Mouse (Mus musculus): ENCODE results near the gene Polr3e. TPM values are rescaled to one million over a fixed set of nuclear protein-coding genes. Genes with fewer than 3 reads are reported as not detected.

Polr3e gene
- polyA plus RNA-seq, 1 experiment = 15.9 TPM

DNA sequence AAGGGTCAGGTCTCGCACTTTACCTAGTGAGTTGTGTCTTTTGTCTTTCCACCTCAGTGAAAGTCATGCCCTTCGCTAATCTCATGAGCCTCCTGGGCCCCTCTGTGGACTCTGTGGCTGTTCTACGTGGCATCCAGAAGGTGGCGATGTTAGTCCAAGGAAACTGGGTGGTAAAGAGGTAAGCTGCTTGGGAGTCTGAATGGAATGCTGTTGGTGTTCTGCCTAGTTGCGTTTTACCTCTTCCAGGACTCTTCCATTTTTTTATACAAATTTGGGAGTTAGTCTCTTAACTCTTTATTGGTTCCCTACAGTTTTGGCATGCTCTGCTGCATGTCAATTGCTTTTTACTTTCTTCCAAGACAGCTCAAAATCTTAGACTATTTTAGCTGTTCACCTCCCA is 17.2 kb downstream of the Polr3e start:
- peaks cover 41% of the 10 kb centered on the region for H3K36me3 ChIP-seq (ENCODE audit: control insufficient read depth, insufficient read depth)
- H3K79me2 ChIP-seq (ENCODE audit: control insufficient read depth, insufficient read depth) = no peaks in the 10 kb centered on the region
- H3ac ChIP-seq (ENCODE audit: control insufficient read depth, insufficient read length, low read depth) = no peak overlapping the region
- no peak overlapping the region for H3K4me3 ChIP-seq (ENCODE audit: insufficient read depth, poor library complexity, severe bottlenecking)
- no peaks in the 10 kb centered on the region for H3K79me3 ChIP-seq (ENCODE audit: low read depth)
- TF ChIP-seq CTCF (IDR thresholded peaks at IDR 0.05; ENCODE audit: control insufficient read depth, insufficient read depth, insufficient read length) = peak; percentile 53
- no peak for TF ChIP-seq USF1 (IDR thresholded peaks at IDR 0.05; ENCODE audit: low read depth)
- no peaks in the 10 kb centered on the region for H3K27me3 ChIP-seq (ENCODE audit: control insufficient read depth, insufficient read depth, insufficient read length)

DNA sequence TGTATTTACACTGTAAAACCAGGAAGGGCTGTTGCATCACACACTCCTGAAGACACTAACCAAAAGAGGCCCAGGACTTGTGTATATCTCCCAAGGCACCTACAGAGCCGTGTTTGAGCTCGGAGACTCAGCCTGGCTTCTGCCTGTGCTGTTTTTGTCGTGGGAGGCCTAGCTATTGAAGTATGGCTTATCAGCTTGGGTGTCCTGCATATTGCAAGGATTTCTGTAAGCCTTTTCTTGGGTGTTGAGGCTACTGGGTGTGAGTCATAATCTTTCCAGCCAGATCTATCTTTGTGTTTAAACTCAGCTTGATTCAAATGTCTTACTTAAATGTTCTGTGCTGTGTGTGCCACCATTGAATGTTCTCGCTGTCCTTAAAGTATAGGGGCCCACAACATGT is 19.0 kb downstream of the Polr3e start:
- Histone ChIP-seq H3K36me3 (ENCODE audit: control insufficient read depth, insufficient read depth) (peaks cover 40% of the 10 kb centered on the region), H3ac (ENCODE audit: control insufficient read depth, insufficient read length, low read depth) (no peak overlapping the region), H3K79me3 (ENCODE audit: low read depth) (no peaks in the 10 kb centered on the region), H3K27me3 (ENCODE audit: control insufficient read depth, insufficient read depth, insufficient read length) (no peaks in the 10 kb centered on the region), H3K79me2 (ENCODE audit: control insufficient read depth, insufficient read depth) (no peaks in the 10 kb centered on the region), H3K4me3 (ENCODE audit: insufficient read depth, poor library complexity, severe bottlenecking) (no peak overlapping the region)
- no peak for TF ChIP-seq CTCF (IDR thresholded peaks at IDR 0.05; ENCODE audit: control insufficient read depth, insufficient read depth, insufficient read length)
- TF ChIP-seq CEBPB (IDR thresholded peaks at IDR 0.05; ENCODE audit: low read depth) = no peak
- TF ChIP-seq FOSL1 (IDR thresholded peaks at IDR 0.05; ENCODE audit: insufficient read depth, low read length, poor library complexity, severe bottlenecking) = no peak
- TF ChIP-seq MYOG (IDR thresholded peaks at IDR 0.05; ENCODE audit: control insufficient read depth, extremely low read depth, insufficient read length) = no peak
- TF ChIP-seq USF1 (IDR thresholded peaks at IDR 0.05; ENCODE audit: low read depth) = no peak
- no peak for TF ChIP-seq MAX (IDR thresholded peaks at IDR 0.05)
- no peak for TF ChIP-seq MYOD1 (IDR thresholded peaks at IDR 0.05; ENCODE audit: control insufficient read depth, insufficient read length, low read depth)

DNA sequence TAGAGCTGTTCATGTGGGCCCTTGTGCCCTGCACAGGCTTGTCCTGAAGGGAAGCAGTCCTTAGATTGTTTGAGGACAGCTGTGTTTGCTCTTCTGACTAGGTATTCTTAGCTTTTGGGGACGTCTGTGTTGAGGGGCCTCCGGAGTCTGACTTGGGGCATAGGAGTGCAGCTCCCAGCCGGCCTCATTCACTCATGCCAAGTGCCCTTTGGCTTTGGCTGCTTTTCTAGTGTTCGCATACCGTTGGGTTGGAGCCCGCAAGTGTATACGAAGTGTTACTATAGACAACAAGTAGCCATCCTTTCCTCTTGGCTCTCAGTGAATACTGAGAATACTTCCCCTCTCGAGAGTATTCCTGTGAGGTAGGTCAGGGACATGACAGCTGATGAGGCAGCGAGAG is 20.7 kb downstream of the Polr3e start:
- no peak overlapping the region for H3ac ChIP-seq (ENCODE audit: control insufficient read depth, insufficient read length, low read depth)
- peaks cover 44% of the 10 kb centered on the region for H3K36me3 ChIP-seq (ENCODE audit: control insufficient read depth, insufficient read depth)
- H3K79me3 ChIP-seq (ENCODE audit: low read depth) = no peaks in the 10 kb centered on the region
- no peak overlapping the region for H3K4me3 ChIP-seq (ENCODE audit: insufficient read depth, poor library complexity, severe bottlenecking)
- no peaks in the 10 kb centered on the region for H3K79me2 ChIP-seq (ENCODE audit: control insufficient read depth, insufficient read depth)
- no peaks in the 10 kb centered on the region for H3K27me3 ChIP-seq (ENCODE audit: control insufficient read depth, insufficient read depth, insufficient read length)
- TF ChIP-seq USF1 (IDR thresholded peaks at IDR 0.05; ENCODE audit: low read depth) = no peak
- no peak for TF ChIP-seq CTCF (IDR thresholded peaks at IDR 0.05; ENCODE audit: control insufficient read depth, insufficient read depth, insufficient read length)
- TF ChIP-seq MYOD1 (IDR thresholded peaks at IDR 0.05; ENCODE audit: control insufficient read depth, insufficient read length, low read depth) = no peak
- no peak for TF ChIP-seq CEBPB (IDR thresholded peaks at IDR 0.05; ENCODE audit: low read depth)
- TF ChIP-seq MYOG (IDR thresholded peaks at IDR 0.05; ENCODE audit: control insufficient read depth, extremely low read depth, insufficient read length) = no peak
- no peak for TF ChIP-seq MAX (IDR thresholded peaks at IDR 0.05)
- no peak for TF ChIP-seq FOSL1 (IDR thresholded peaks at IDR 0.05; ENCODE audit: insufficient read depth, low read length, poor library complexity, severe bottlenecking)

DNA sequence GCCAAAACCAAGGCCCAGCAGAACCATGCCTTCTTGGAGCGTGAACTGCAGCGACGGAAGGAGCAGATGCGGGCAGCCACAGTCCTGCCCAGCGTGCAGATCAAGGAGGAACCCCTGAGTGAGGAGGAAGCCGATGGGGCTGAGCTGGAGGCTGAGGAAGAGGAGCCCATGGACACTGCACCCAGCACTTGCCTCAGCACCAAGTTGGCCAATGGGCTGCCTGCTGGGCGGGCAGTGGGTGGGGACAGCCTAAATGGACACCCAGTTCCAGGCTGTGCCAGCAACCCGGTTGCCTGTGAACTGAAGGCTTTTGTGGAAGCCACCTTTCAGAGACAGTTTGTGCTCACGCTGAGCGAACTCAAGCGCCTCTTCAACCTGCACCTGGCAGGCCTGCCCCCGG is 22.8 kb downstream of the Polr3e start:
- H3K4me3 ChIP-seq (ENCODE audit: insufficient read depth, poor library complexity, severe bottlenecking) = no peak overlapping the region
- no peaks in the 10 kb centered on the region for H3K79me2 ChIP-seq (ENCODE audit: control insufficient read depth, insufficient read depth)
- H3K36me3 ChIP-seq (ENCODE audit: control insufficient read depth, insufficient read depth) = peaks cover 45% of the 10 kb centered on the region
- TF ChIP-seq MYOG (IDR thresholded peaks at IDR 0.05; ENCODE audit: control insufficient read depth, extremely low read depth, insufficient read length) (no peak), USF1 (IDR thresholded peaks at IDR 0.05; ENCODE audit: low read depth) (no peak)
- no peak overlapping the region for H3ac ChIP-seq (ENCODE audit: control insufficient read depth, insufficient read length, low read depth)
- H3K27me3 ChIP-seq (ENCODE audit: control insufficient read depth, insufficient read depth, insufficient read length) = no peaks in the 10 kb centered on the region
- H3K79me3 ChIP-seq (ENCODE audit: low read depth) = no peaks in the 10 kb centered on the region

DNA sequence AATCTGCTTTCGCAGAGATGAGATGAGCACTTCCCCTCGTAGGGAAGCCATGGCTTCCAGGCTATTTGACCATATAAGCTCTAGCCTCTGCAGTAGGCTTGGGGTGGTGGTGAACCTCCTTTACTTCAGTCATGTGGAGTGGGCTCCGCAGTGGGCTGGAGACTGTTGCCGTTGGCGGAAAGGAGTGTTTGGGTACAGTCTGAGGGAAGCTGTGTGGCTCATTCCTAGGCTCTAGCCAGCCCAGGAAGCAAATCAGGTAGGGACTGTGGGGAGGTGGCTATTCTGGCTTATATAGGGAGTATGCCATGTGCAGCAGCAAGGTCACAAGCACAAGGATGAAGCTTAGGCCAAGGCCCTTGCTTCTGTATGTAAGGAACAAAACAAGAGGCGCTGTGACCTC is 23.7 kb downstream of the Polr3e start:
- TF ChIP-seq MYOG (IDR thresholded peaks at IDR 0.05; ENCODE audit: control insufficient read depth, extremely low read depth, insufficient read length) (no peak), CEBPB (IDR thresholded peaks at IDR 0.05; ENCODE audit: low read depth) (no peak), FOSL1 (IDR thresholded peaks at IDR 0.05; ENCODE audit: insufficient read depth, low read length, poor library complexity, severe bottlenecking) (no peak), MYOD1 (IDR thresholded peaks at IDR 0.05; ENCODE audit: control insufficient read depth, insufficient read length, low read depth) (no peak), CTCF (IDR thresholded peaks at IDR 0.05; ENCODE audit: control insufficient read depth, insufficient read depth, insufficient read length) (no peak), MAX (IDR thresholded peaks at IDR 0.05) (no peak), USF1 (IDR thresholded peaks at IDR 0.05; ENCODE audit: low read depth) (no peak)
- H3K79me3 ChIP-seq (ENCODE audit: low read depth) = no peaks in the 10 kb centered on the region
- no peak overlapping the region for H3ac ChIP-seq (ENCODE audit: control insufficient read depth, insufficient read length, low read depth)
- H3K36me3 ChIP-seq (ENCODE audit: control insufficient read depth, insufficient read depth) = peaks cover 36% of the 10 kb centered on the region
- no peak overlapping the region for H3K4me3 ChIP-seq (ENCODE audit: insufficient read depth, poor library complexity, severe bottlenecking)
- H3K79me2 ChIP-seq (ENCODE audit: control insufficient read depth, insufficient read depth) = no peaks in the 10 kb centered on the region
- no peaks in the 10 kb centered on the region for H3K27me3 ChIP-seq (ENCODE audit: control insufficient read depth, insufficient read depth, insufficient read length)

DNA sequence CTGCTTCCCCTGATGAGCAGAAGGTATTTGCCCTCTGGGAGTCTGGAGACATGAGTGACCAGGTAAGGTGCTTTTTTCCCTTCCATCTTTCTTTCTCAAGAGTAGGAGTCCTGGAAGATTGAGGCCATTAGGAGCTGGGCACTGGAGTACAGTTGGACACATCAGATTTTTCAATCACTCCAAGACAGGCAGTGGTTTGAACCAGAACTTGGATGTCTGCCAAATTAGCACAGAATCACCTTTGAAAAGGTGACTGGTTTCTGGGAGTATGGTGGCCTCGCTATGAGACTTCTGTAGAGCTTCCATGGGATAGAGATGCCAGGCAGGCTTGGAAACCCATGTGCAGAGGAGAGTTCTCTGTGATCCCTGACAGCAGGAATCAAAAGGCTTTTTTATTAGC is 25.0 kb downstream of the Polr3e start:
- Histone ChIP-seq H3ac (ENCODE audit: control insufficient read depth, insufficient read length, low read depth) (no peak overlapping the region), H3K36me3 (ENCODE audit: control insufficient read depth, insufficient read depth) (peaks cover 36% of the 10 kb centered on the region), H3K4me3 (ENCODE audit: insufficient read depth, poor library complexity, severe bottlenecking) (no peak overlapping the region), H3K79me2 (ENCODE audit: control insufficient read depth, insufficient read depth) (no peaks in the 10 kb centered on the region), H3K27me3 (ENCODE audit: control insufficient read depth, insufficient read depth, insufficient read length) (no peaks in the 10 kb centered on the region), H3K79me3 (ENCODE audit: low read depth) (no peaks in the 10 kb centered on the region)
- TF ChIP-seq MYOG (IDR thresholded peaks at IDR 0.05; ENCODE audit: control insufficient read depth, extremely low read depth, insufficient read length) (no peak), USF1 (IDR thresholded peaks at IDR 0.05; ENCODE audit: low read depth) (no peak), MYOD1 (IDR thresholded peaks at IDR 0.05; ENCODE audit: control insufficient read depth, insufficient read length, low read depth) (no peak), FOSL1 (IDR thresholded peaks at IDR 0.05; ENCODE audit: insufficient read depth, low read length, poor library complexity, severe bottlenecking) (no peak)

Data from C2C12 (cell line).